Mouse (Mus musculus): ENCODE data around the gene Padi4.
A peak's percentile ranks its signal among the peaks of the same experiment; 100 is the strongest.

Padi4 gene

DNA sequence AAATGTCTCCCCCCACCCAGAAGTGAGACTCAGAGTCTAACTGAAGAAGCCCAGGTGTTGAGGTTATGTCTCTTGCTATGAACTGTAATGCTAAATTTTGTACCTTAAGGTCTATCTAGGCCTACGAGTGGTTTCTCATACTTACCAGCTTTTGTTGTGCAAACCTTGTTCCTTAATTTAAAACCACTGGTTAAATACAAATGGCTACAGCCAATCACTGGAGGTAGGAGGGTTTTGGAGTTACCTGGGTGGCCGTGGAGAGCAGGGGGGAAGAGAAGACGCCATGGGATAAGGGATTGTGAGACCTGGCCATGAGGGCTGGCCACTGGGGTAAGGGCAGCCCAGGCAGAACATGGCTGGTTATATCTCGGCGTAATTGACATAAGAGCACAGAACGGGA lies 14.2 kb upstream of the Padi4 start:
- no peak for DNase-seq (ENCODE audit: low read depth, low spot score)

DNA sequence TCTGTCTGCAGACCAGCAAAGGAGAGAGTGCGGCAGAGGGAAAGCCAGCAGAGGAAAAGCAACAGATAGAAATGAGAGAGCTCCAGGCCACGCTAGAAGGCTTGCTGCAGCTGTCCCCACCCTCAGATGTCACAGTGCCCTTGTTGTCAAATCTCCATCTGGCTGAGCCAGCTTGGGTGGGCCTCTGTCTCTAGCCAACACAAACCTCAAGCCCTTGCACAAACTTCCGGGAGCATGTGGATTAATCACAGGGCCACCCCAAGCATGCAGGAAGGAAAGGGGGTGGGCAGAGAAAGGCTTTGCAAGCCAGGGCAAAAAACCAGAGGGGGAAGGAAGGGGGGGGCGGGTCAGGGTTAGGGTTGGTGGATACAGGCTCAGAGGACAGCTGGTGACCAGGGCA lies 13.4 kb upstream of the Padi4 start:
- DNase-seq (ENCODE audit: low read depth, low spot score) = peak; percentile 68

GRCm38 (mm10) chr4:140785217-140785616 lies 11.2 kb upstream of the Padi4 start:
- no peak for DNase-seq (ENCODE audit: low read depth, low spot score)

DNA sequence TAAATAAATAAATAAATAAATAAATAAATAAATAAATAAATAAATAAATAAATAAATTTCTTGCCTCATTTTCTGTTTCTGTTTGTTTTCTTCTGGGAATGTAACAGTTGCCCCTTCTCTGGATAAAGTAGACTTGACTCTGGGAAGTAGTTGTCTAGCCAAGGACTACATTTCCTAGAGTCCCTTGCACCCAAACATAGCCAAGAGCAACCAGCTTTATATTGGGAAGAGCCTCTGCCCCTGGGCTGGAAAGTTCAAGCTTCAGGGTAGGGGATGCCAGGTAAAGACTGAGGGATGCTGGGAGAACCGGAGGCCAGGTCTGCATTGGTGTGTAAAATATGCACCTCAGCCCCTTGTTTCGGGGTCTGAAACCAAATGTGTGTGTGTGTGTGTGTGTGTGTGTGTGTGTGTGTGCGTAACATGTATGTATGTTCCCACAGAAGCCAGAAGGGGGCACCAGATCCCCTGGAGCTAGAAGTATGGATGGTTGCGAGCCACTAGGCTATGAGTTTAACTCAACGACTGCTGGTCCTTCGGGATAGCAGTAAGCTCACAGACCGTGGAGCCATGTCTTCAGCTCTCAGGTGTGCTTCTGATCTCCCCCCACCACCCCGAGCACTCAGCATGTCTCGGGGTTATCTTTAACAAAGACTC lies 10.4 kb upstream of the Padi4 start:
- no peak for DNase-seq (ENCODE audit: low read depth, low spot score)

GRCm38 (mm10) chr4:140782821-140783220 lies 8.8 kb upstream of the Padi4 start:
- DNase-seq (ENCODE audit: low read depth, low spot score) = no peak

- DNase-seq (ENCODE audit: low read depth, low spot score) = peak; percentile 72
Measured at GRCm38 (mm10) chr4:140780507-140780906, 6.5 kb upstream of the Padi4 start.

- DNase-seq (ENCODE audit: low read depth, low spot score) = peak; percentile 77
Measured at GRCm38 (mm10) chr4:140779803-140780397, 5.9 kb upstream of the Padi4 start.

DNA sequence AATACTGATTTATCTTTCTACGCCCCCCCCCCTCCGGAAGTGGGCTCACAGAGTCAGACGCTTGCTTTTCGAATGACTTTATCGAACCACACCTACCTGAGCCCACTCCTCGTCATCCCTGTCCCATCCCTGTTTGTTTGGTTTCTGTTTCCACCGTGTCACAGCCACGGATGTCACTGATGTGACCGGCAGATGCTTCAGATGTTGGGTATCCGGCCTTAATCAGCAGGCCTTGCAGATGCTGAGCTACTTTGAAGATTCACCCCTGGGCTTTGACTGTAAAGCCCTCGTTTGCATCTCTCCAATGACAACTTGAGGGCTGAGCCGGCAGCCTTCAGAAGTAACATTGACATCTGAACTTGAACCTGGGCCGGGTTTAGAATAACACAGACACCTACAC lies 2.6 kb upstream of the Padi4 start:
- DNase-seq (ENCODE audit: low read depth, low spot score) = no peak

DNA sequence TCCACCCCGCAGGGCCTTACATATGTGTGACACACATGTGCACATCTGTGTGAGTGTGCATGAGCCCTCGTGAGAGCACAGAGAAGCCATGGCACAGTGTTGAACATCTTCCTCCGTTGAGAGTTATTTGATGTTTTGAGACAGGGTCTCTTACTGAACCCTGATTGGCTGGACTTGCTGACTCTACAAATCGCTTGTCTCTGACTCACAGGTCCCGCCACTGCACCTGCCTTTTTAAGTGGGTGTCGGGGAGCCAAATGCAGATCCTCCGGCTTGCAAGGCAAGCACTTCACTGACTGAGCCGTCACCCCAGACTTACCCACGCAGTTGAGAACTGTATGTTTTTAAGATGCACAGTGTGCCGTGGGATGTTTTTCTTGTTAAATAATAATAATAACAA lies 1.8 kb upstream of the Padi4 start:
- no peak for DNase-seq (ENCODE audit: low read depth, low spot score)

GRCm38 (mm10) chr4:140774893-140775292 lies 857 bp upstream of the Padi4 start:
- no peak for DNase-seq (ENCODE audit: low read depth, low spot score)

DNA sequence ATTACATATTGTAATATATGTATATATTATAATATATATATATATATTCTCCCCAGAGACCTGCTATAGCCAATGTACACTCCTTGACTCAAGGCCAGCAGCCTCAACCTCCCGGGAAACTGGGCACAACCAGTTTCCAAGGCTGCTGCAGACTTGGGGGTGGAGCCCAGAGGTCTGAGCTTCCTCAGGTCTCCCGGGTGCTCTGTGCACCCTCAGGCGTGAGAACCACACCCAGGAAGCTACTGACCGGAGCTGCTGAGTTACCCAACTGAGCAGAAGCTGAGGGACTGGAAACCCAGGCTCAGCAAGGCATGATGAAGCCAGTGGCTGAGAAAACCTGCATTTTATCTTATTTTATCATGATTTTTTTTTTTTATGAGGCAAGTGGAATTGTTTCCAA lies 2.9 kb downstream of the Padi4 start:
- DNase-seq (ENCODE audit: low read depth, low spot score) = peak; percentile 30

DNA sequence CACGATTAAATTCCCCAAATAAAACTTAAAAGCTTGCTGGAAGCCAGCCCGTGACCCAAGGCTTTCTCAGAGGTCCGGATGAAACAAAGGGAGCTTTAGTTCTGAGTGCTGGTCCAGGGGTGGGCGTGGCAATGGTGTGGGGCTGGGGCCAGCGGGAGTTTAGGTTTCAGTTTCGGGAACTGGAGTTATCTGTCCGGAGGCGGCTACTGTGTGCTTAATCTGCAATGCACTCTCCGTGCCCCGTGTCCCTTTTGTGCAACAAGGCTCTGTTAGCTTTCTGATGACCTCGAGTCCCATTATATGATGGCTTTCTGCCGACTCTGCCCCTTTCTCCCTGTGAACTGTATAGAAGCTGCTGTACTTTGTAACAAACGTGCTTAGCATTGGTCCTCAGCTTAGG lies 3.6 kb downstream of the Padi4 start:
- DNase-seq (ENCODE audit: low read depth, low spot score) = peak; percentile 21

- no peak for DNase-seq (ENCODE audit: low read depth, low spot score)
Measured at GRCm38 (mm10) chr4:140768973-140769372, 5.1 kb downstream of the Padi4 start.

DNA sequence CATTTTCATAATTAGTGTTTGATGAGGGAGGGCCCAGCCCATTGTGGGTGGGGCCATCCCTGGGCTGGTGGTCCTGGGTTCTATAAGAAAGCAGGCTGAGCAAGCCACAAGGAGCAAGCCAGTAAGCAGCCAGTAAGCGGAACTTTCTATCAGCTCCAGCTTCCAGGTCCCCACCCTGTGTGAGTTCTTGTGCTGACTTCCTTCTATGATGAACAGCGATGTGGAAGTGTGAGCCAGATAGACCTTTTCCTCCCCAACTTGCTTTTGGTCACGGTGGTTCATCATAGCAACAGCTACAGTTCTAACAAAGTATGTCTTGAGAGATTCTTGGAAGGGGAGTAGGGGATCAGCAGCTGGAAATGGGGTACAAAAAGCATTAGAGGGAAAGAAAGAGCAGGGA lies 8.1 kb downstream of the Padi4 start:
- no peak for DNase-seq (ENCODE audit: low read depth, low spot score)

GRCm38 (mm10) chr4:140763158-140763557 lies 10.9 kb downstream of the Padi4 start:
- peak; percentile 77 for DNase-seq (ENCODE audit: low read depth, low spot score)

- no peak for DNase-seq (ENCODE audit: low read depth, low spot score)
Measured at GRCm38 (mm10) chr4:140761601-140762000, 12.4 kb downstream of the Padi4 start.

DNA sequence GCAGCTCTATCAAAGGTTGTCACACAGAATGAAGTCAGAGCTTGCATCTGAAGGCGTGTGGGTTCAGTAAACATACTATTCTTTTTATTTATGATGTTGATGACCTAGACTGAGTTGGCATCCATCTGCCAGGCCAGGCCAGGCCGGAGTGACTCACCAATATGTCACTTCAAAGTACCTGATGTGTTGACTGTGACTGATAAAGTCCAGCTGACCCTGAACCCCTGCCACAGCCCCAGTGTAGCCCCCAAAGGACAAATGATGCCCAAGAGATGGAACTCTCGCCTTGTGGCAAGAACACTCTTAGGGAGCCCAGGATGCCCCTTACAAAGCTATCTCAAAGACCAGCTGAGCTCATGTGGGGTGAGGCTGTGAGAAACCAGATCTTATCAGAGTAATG lies 18.2 kb downstream of the Padi4 start:
- DNase-seq (ENCODE audit: low read depth, low spot score) = no peak

GRCm38 (mm10) chr4:140753366-140753765 lies 20.7 kb downstream of the Padi4 start:
- DNase-seq (ENCODE audit: low read depth, low spot score) = no peak

GRCm38 (mm10) chr4:140750328-140750727 lies 23.7 kb downstream of the Padi4 start:
- peak; percentile 23 for DNase-seq (ENCODE audit: low read depth, low spot score)

GRCm38 (mm10) chr4:140747978-140748377 lies 26.1 kb downstream of the Padi4 start:
- DNase-seq (ENCODE audit: low read depth, low spot score) = peak; percentile 32

GRCm38 (mm10) chr4:140744654-140745053 lies 29.4 kb downstream of the Padi4 start:
- DNase-seq (ENCODE audit: low read depth, low spot score) = peak; percentile 22

GRCm38 (mm10) chr4:140743086-140743485 lies 30.9 kb downstream of the Padi4 start:
- DNase-seq (ENCODE audit: low read depth, low spot score) = no peak

- no peak for DNase-seq (ENCODE audit: low read depth, low spot score)
Measured at GRCm38 (mm10) chr4:140742543-140742942, 31.5 kb downstream of the Padi4 start, which contains the start of gene Padi6. Padi6 (minus strand) TSS chr4:140742643.

- DNase-seq (ENCODE audit: low read depth, low spot score) = no peak
Measured at GRCm38 (mm10) chr4:140741401-140741800, 32.6 kb downstream of the Padi4 start.
